Mouse (Mus musculus): ENCODE measurements around the gene Olfr629. TPM values are rescaled to one million over a fixed set of nuclear protein-coding genes. Genes with fewer than 3 reads are reported as not detected.
A peak's percentile ranks its signal among the peaks of the same experiment; 100 is the strongest.
"Not testable (repeated sequence)": the region's sequence is repeated elsewhere in the genome, so short reads cannot be mapped to it uniquely, and the experiment has no call there.

The Olfr629 gene
- polyA plus RNA-seq (2014; fragmentation: Nextera tagmentation; extraction: Ambion mirVana) = not detected in 2 replicates

DNA sequence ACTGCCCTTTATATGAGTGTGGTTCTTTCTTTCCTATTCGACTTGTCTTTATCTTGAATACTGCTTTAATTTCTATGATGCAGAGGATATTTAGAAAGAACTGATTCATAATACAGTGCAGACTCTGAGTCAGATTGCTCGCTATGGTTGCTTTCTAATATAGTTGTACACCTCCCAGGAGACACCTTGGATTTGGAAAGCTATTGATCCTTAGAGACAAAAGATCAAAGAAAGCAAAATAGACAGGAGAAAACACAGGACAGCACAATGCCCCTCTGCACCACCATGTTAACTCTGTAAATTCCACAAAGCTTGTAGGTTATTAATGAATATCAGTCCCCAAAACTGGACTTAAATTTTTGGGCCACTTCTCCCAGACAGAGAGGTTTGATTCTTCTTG, at the start of gene Olfr629:
TSS of gene Olfr629 (minus strand) at position 101 of the 400 bp plus-strand sequence.
- H3K27me3 ChIP-seq (replicated peaks; ENCODE audit: control insufficient read depth, insufficient read depth, low read length) = no peaks in the 10 kb centered on the region
- no peak within 1 kb of the TSS for H3K4me3 ChIP-seq (ENCODE audit: low read depth, low read length)
- H3K9ac ChIP-seq (ENCODE audit: low read depth, low read length) = no peak within 1 kb of the TSS
- no peak within 1 kb of the TSS for H3K27ac ChIP-seq (ENCODE audit: low read depth, low read length)
- no peaks in the 10 kb centered on the region for H3K9me3 ChIP-seq (ENCODE audit: control insufficient read depth, low read length)
- H3K4me2 ChIP-seq = no peak within 1 kb of the TSS
- no peak for ATAC-seq (replicated peaks; ENCODE audit: low FRiP score)
- no peak for DNase-seq (ENCODE audit: low spot score)
- H3K4me1 ChIP-seq (replicated peaks; ENCODE audit: control insufficient read depth, insufficient read depth, low read length) = no peaks in the 10 kb centered on the region
- no peaks in the 10 kb centered on the region for H3K36me3 ChIP-seq (ENCODE audit: control insufficient read depth, insufficient read depth, low read length)
- WGBS = 78% methylated on average over 2 of the region's 2 CpGs

DNA sequence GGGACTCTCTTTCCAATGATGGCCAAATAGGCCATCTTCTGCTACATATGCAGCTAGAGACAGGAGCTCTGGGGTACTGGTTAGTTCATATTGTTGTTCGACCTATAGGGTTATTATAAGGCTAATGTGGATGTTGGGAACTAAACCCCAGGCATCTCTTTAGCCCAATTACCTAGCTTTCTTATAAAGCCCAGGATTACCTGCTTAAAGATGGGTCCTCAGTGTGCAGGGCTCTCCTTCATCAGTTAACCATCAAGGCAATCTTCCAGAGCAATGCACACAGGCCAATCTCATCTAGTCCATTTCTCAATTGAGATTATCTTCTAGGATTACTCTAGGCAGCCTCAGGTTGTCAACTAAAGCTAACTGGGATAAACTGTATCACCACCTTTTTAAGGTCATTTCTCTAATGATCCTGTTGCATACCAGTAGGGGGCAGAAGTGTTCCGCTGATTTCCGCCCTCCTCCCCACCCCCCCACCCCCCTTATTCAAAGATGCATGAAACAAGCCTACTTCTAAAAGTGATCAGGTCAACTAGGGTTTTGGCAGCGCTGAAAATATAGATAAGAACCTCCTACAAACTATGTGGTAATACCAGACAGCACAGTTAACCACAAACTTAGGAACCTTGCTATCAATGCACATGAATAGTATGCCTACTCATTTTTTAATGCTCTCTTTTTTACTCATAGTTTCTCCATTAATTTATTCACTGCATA, 48.1 kb upstream of the Olfr629 start:
- ATAC-seq (replicated peaks; ENCODE audit: low FRiP score) (peak; percentile 95), DNase-seq (ENCODE audit: low spot score) (no peak)
- WGBS = 17% methylated on average over 4 of the region's 4 CpGs
- Histone ChIP-seq H3K4me3 (ENCODE audit: low read depth, low read length) (no peak overlapping the region), H3K4me1 (replicated peaks; ENCODE audit: control insufficient read depth, insufficient read depth, low read length) (no peaks in the 10 kb centered on the region), H3K9me3 (ENCODE audit: control insufficient read depth, low read length) (no peaks in the 10 kb centered on the region), H3K4me2 (no peak overlapping the region), H3K27ac (ENCODE audit: low read depth, low read length) (no peak overlapping the region), H3K36me3 (ENCODE audit: control insufficient read depth, insufficient read depth, low read length) (no peaks in the 10 kb centered on the region), H3K27me3 (replicated peaks; ENCODE audit: control insufficient read depth, insufficient read depth, low read length) (no peaks in the 10 kb centered on the region), H3K9ac (ENCODE audit: low read depth, low read length) (no peak overlapping the region)

DNA sequence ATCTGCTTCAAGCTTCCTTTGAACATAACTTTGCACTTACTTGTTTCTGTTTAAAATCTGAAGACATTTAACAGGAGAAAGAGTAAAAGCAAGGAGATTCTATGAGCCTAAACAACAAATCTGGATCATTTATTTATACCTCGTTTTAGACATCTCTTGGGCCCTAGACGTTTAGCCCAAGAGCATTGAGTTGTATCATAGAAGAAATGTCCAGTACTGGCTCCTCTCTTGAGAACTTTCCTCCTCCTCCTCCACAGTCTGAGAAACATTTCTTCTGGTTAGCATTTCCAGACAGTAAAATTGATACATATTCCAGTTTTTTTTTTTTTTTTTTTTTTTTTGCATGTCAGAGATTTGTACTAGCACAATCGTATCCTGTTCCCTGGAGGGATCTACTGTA, 47.0 kb upstream of the Olfr629 start, which contains the start of gene Olfr67:
TSS of gene Olfr67 (minus strand) at position 101 of the 400 bp plus-strand sequence.
- Histone ChIP-seq H3K4me3 (ENCODE audit: low read depth, low read length) (no peak within 1 kb of the TSS), H3K4me2 (no peak within 1 kb of the TSS), H3K9ac (ENCODE audit: low read depth, low read length) (no peak within 1 kb of the TSS), H3K4me1 (replicated peaks; ENCODE audit: control insufficient read depth, insufficient read depth, low read length) (no peaks in the 10 kb centered on the region), H3K27ac (ENCODE audit: low read depth, low read length) (no peak within 1 kb of the TSS), H3K27me3 (replicated peaks; ENCODE audit: control insufficient read depth, insufficient read depth, low read length) (no peaks in the 10 kb centered on the region), H3K9me3 (ENCODE audit: control insufficient read depth, low read length) (no peaks in the 10 kb centered on the region), H3K36me3 (ENCODE audit: control insufficient read depth, insufficient read depth, low read length) (no peaks in the 10 kb centered on the region)
- ATAC-seq (replicated peaks; ENCODE audit: low FRiP score) (no peak), DNase-seq (ENCODE audit: low spot score) (no peak)
- WGBS = 73% methylated on average over 3 of the region's 3 CpGs

DNA sequence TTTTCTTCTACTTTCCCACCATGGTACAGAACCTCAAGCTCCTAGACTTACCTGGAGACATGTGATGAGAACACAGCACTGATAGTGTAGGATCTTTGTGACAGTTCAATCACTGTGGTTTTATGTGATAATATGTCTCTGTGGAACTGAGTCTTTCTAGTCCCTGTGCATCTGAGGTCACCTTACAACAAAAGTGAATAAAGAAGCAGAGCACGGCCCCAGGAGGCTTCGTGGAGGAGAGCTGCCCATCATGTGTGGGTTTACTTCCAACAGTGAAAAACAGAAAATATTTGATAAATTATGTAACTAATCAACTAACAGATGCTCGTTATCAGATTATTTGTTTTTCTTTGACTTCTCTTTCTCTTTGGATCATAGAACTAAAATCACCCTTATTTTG, 34.9 kb upstream of the Olfr629 start, which contains the start of gene Olfr68:
TSS of gene Olfr68 (minus strand) at position 101 of the 400 bp plus-strand sequence.
- Histone ChIP-seq H3K9ac (ENCODE audit: low read depth, low read length) (no peak within 1 kb of the TSS), H3K9me3 (ENCODE audit: control insufficient read depth, low read length) (no peaks in the 10 kb centered on the region), H3K4me2 (no peak within 1 kb of the TSS), H3K4me3 (ENCODE audit: low read depth, low read length) (no peak within 1 kb of the TSS), H3K4me1 (replicated peaks; ENCODE audit: control insufficient read depth, insufficient read depth, low read length) (no peaks in the 10 kb centered on the region), H3K36me3 (ENCODE audit: control insufficient read depth, insufficient read depth, low read length) (no peaks in the 10 kb centered on the region), H3K27ac (ENCODE audit: low read depth, low read length) (no peak within 1 kb of the TSS), H3K27me3 (replicated peaks; ENCODE audit: control insufficient read depth, insufficient read depth, low read length) (no peaks in the 10 kb centered on the region)
- DNase-seq (ENCODE audit: low spot score) = no peak
- ATAC-seq (replicated peaks; ENCODE audit: low FRiP score) = no peak
- WGBS = 81% methylated on average over 3 of the region's 3 CpGs

DNA sequence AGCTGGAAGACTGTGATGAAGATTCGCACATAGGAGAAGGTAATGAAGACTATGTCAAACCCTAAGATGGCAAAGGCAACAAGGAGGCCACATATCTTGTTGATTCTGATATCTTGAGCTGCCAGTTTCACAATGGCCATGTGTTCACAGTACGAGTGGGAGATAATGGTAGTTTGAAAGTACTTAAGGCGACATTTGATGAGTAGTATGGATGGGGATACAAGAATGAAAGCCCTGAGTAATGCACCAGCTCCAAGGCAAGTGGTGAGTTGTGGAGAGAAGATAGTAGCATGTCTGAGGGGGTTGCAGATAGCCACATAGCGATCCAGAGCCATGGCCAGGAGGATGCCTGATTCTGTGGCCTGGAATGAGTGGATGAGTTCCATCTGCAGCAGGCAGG, 32.9 kb upstream of the Olfr629 start:
- not testable (repeated sequence) for H3K4me1 ChIP-seq (replicated peaks; ENCODE audit: control insufficient read depth, insufficient read depth, low read length); DNase-seq (ENCODE audit: low spot score); H3K9me3 ChIP-seq (ENCODE audit: control insufficient read depth, low read length); H3K36me3 ChIP-seq (ENCODE audit: control insufficient read depth, insufficient read depth, low read length); H3K4me2 ChIP-seq; H3K27ac ChIP-seq (ENCODE audit: low read depth, low read length); H3K4me3 ChIP-seq (ENCODE audit: low read depth, low read length); H3K9ac ChIP-seq (ENCODE audit: low read depth, low read length); H3K27me3 ChIP-seq (replicated peaks; ENCODE audit: control insufficient read depth, insufficient read depth, low read length)
- peak; percentile 97 for ATAC-seq (replicated peaks; ENCODE audit: low FRiP score)
- 54% methylated on average over 4 of the region's 4 CpGs for WGBS

DNA sequence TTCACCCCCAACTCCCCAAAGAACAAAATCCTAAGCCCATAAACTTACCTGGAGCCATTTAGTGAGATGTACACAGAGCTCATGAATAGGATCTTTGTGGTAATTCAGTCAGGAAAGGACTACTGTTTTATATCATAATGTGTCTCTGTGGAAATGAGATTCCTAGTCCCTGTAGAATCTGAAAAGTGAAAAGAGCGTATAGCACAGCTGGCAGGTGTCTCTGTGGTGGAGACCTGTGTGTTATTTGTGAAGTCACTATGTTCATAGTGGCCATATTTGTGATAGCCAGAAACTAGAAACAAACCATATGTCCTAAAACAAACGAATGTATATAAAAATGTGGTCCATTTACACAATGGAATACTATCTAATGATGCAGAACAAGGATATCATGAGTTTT, 26.8 kb upstream of the Olfr629 start, which contains the start of gene Olfr69:
TSS of gene Olfr69 (minus strand) at position 101 of the 400 bp plus-strand sequence.
- WGBS = 79% methylated on average over 2 of the region's 2 CpGs
- Histone ChIP-seq H3K27ac (ENCODE audit: low read depth, low read length) (no peak within 1 kb of the TSS), H3K4me3 (ENCODE audit: low read depth, low read length) (no peak within 1 kb of the TSS), H3K36me3 (ENCODE audit: control insufficient read depth, insufficient read depth, low read length) (no peaks in the 10 kb centered on the region), H3K27me3 (replicated peaks; ENCODE audit: control insufficient read depth, insufficient read depth, low read length) (no peaks in the 10 kb centered on the region), H3K9me3 (ENCODE audit: control insufficient read depth, low read length) (no peaks in the 10 kb centered on the region), H3K4me1 (replicated peaks; ENCODE audit: control insufficient read depth, insufficient read depth, low read length) (no peaks in the 10 kb centered on the region), H3K9ac (ENCODE audit: low read depth, low read length) (no peak within 1 kb of the TSS), H3K4me2 (no peak within 1 kb of the TSS)
- ATAC-seq (replicated peaks; ENCODE audit: low FRiP score) (no peak), DNase-seq (ENCODE audit: low spot score) (no peak)

DNA sequence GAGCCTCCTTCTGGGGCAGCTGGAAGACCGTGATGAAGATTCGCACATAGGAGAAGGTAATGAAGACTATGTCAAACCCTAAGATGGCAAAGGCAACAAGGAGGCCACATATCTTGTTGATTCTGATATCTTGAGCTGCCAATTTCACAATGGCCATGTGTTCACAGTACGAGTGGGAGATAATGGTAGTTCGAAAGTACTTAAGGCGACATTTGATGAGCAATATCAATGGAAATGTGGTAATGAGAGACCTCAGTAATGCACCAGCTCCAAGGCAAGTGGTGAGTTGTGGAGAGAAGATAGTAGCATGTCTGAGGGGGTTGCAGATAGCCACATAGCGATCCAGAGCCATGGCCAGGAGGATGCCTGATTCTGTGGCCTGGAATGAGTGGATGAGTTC, 22.9 kb upstream of the Olfr629 start:
- H3K4me1 ChIP-seq (replicated peaks; ENCODE audit: control insufficient read depth, insufficient read depth, low read length); H3K4me3 ChIP-seq (ENCODE audit: low read depth, low read length); H3K27ac ChIP-seq (ENCODE audit: low read depth, low read length); H3K27me3 ChIP-seq (replicated peaks; ENCODE audit: control insufficient read depth, insufficient read depth, low read length); H3K36me3 ChIP-seq (ENCODE audit: control insufficient read depth, insufficient read depth, low read length); H3K4me2 ChIP-seq; H3K9me3 ChIP-seq (ENCODE audit: control insufficient read depth, low read length); H3K9ac ChIP-seq (ENCODE audit: low read depth, low read length); DNase-seq (ENCODE audit: low spot score): not testable (repeated sequence)
- ATAC-seq (replicated peaks; ENCODE audit: low FRiP score) = peak; percentile 91
- WGBS = 41% methylated on average over 6 of the region's 6 CpGs

DNA sequence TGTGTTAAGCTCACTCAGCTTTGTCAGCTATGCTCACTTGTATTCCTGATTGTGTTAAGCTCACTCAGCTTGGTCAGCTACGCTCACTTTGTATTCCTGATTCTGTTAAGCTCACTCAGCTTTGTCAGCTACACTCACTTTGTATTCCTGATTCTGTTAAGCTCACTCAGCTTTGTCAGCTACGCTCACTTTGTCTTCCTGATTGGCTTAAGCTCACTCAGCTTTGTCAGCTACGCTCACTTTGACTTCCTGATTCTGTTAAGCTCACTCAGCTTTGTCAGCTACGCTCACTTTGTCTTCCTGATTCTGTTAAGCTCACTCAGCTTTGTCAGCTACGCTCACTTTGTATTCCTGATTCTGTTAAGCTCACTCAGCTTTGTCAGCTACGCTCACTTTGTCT, 17.5 kb upstream of the Olfr629 start:
- not testable (repeated sequence) for H3K4me1 ChIP-seq (replicated peaks; ENCODE audit: control insufficient read depth, insufficient read depth, low read length); H3K9me3 ChIP-seq (ENCODE audit: control insufficient read depth, low read length); H3K27me3 ChIP-seq (replicated peaks; ENCODE audit: control insufficient read depth, insufficient read depth, low read length); H3K4me2 ChIP-seq; H3K4me3 ChIP-seq (ENCODE audit: low read depth, low read length); ATAC-seq (replicated peaks; ENCODE audit: low FRiP score); H3K27ac ChIP-seq (ENCODE audit: low read depth, low read length); H3K9ac ChIP-seq (ENCODE audit: low read depth, low read length); H3K36me3 ChIP-seq (ENCODE audit: control insufficient read depth, insufficient read depth, low read length); DNase-seq (ENCODE audit: low spot score)
- 71% methylated on average over 6 of the region's 6 CpGs for WGBS

DNA sequence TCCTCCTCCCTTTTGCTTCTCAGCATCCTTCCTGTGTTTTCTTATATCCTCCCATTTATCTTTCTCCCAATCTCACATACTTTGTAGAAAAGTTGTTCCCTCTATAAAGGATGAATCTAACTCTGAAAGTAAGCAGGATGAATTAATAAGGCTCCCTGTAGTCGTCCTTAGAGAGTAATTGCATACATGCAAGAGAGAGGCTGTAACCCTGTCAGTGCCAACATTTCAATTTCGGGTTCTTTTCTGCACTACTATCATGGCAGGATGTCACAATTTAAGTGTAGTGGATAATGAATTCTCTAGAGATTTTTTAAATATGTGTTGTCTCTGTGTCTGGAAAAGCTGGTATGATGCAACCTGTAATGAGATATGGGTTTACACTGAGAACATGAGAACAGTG, 12.5 kb upstream of the Olfr629 start, which contains the start of gene Olfr630:
TSS of gene Olfr630 (minus strand) at position 101 of the 400 bp plus-strand sequence.
- H3K4me3 ChIP-seq (ENCODE audit: low read depth, low read length) = no peak within 1 kb of the TSS
- no peaks in the 10 kb centered on the region for H3K9me3 ChIP-seq (ENCODE audit: control insufficient read depth, low read length)
- H3K27ac ChIP-seq (ENCODE audit: low read depth, low read length) = no peak within 1 kb of the TSS
- H3K36me3 ChIP-seq (ENCODE audit: control insufficient read depth, insufficient read depth, low read length) = no peaks in the 10 kb centered on the region
- H3K4me2 ChIP-seq = no peak within 1 kb of the TSS
- ATAC-seq (replicated peaks; ENCODE audit: low FRiP score) (no peak), DNase-seq (ENCODE audit: low spot score) (no peak)
- WGBS = 47% methylated on average over 2 of the region's 2 CpGs
- H3K4me1 ChIP-seq (replicated peaks; ENCODE audit: control insufficient read depth, insufficient read depth, low read length) = no peaks in the 10 kb centered on the region
- no peaks in the 10 kb centered on the region for H3K27me3 ChIP-seq (replicated peaks; ENCODE audit: control insufficient read depth, insufficient read depth, low read length)
- H3K9ac ChIP-seq (ENCODE audit: low read depth, low read length) = no peak within 1 kb of the TSS

Measured in liver, embryonic 11.5 days (tissue).